Mouse (Mus musculus): ENCODE data around the gene Gstt2.
"Not testable (repeated sequence)": the region's sequence is repeated elsewhere in the genome, so short reads cannot be mapped to it uniquely, and the experiment has no call there.

The Gstt2 gene

GRCm38 (mm10) chr10:75855416-75855981, 18.3 kb upstream of the Gstt2 start:
- peak; percentile 41 for DNase-seq (ENCODE audit: low read depth, low spot score)

DNA sequence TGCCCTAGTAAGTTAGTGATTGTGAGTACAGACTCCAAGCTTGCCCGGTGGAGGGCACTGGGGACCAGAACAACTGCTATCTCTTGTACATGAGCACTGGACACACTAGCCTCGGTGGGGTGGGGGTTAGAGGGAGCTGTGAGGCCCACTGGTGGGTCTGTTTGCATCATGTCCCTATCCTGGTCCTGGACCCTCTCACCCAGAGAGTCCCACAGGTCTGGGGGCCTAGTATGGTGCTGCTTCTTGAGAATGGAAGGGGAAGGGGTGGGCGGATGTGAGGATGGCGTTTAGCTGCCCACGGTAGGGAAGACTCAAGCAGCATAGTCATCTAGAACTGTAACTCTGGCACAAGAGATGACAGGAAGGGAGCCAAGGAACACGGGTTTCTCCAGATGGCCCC, 17.6 kb upstream of the Gstt2 start:
- DNase-seq (ENCODE audit: low read depth, low spot score) = no peak

DNA sequence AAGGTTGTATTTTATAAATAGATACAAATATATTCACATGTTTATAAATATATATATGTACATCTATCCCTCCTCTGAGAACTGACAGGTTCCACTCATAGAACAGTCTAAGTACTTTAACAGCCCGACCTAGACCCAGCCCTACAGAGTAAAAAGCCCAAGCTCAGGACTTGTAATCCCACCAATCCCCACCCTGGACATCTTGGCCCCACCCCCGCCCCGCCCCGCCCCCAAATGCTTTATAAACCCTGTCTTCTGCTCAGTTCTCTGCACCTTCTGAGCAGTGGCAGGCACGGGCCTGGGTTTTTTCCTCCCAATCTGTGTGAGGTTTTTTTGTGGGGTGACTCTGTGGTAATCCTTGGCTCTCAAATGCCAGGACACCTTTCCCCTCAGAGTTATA, 16.9 kb upstream of the Gstt2 start:
- peak; percentile 61 for DNase-seq (ENCODE audit: low read depth, low spot score)

DNA sequence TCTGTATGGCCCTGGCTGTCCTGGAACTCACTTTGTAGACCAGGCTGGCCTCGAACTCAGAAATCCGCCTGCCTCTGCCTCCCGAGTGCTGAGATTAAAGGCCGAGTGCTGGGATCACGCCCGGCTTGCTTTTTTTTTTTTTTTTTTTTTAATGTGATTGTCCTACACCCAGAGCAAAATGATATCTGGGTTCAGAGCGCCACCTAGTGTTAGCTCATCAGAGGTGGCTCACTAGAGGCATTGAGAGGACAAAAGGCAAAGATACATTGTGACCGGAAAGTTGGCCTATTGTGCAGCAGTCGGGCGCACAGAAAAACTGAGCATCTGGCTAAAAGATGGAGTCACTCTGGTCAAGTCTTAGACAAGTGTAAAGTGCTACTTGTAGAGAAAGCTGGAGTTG, 16.2 kb upstream of the Gstt2 start:
- peak; percentile 92 for DNase-seq (ENCODE audit: low read depth, low spot score)

- DNase-seq (ENCODE audit: low read depth, low spot score) = no peak
Observed at GRCm38 (mm10) chr10:75852539-75853125, 15.4 kb upstream of the Gstt2 start.

GRCm38 (mm10) chr10:75851681-75852080, 14.5 kb upstream of the Gstt2 start:
- DNase-seq (ENCODE audit: low read depth, low spot score) = peak; percentile 75

GRCm38 (mm10) chr10:75851076-75851475, 13.9 kb upstream of the Gstt2 start:
- DNase-seq (ENCODE audit: low read depth, low spot score) = peak; percentile 50

GRCm38 (mm10) chr10:75848382-75848781, 11.2 kb upstream of the Gstt2 start:
- no peak for DNase-seq (ENCODE audit: low read depth, low spot score)

- DNase-seq (ENCODE audit: low read depth, low spot score) = no peak
Observed at GRCm38 (mm10) chr10:75845306-75845930, 8.2 kb upstream of the Gstt2 start.

GRCm38 (mm10) chr10:75844800-75845199, 7.6 kb upstream of the Gstt2 start:
- DNase-seq (ENCODE audit: low read depth, low spot score) = no peak

- DNase-seq (ENCODE audit: low read depth, low spot score) = not testable (repeated sequence)
Observed at GRCm38 (mm10) chr10:75843898-75844297, 6.7 kb upstream of the Gstt2 start.

- no peak for DNase-seq (ENCODE audit: low read depth, low spot score)
Observed at GRCm38 (mm10) chr10:75839092-75839491, 1.9 kb upstream of the Gstt2 start.

DNA sequence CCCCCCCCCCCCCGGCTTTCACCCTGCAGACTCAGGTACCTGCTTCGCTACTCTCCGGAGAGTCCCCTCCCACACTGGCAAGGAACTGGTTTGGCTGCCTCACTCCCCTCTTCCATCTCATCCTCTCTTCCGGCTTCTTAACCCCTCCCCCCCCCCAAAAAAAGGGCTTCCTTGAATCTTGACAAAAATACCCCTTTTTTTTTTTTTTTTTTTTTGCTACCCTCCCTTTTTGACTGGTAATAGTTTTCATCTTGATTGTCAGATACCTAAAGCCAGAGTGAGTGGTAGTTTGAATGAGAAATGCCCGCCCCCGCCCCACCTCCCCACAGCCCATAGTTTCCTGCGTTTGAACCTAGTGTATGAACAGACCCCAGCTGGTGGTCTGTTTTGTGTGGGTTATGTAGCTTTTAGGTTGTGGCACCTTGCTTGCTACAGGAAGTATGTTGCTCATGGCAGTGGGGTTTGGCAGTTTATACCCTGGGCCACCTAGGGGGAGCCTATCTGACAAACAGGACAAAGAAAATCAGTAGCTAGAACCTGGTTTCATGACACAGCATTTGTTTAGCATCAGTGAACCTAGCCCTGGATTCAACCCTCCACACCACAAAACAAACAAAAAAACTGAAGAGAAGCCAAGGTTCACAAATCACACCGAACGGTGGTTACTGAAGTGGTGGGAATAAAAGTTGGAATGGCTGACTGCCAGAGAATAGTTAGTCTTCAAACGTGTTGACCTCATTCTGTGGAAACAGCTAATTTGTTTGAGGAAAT, 1.3 kb downstream of the Gstt2 start:
- DNase-seq (ENCODE audit: low read depth, low spot score) = peak; percentile 34

GRCm38 (mm10) chr10:75835307-75835706, 1.9 kb downstream of the Gstt2 start:
- DNase-seq (ENCODE audit: low read depth, low spot score) = peak; percentile 88

- no peak for DNase-seq (ENCODE audit: low read depth, low spot score)
Observed at GRCm38 (mm10) chr10:75834721-75835120, 2.5 kb downstream of the Gstt2 start.

- DNase-seq (ENCODE audit: low read depth, low spot score) = peak; percentile 74
Observed at GRCm38 (mm10) chr10:75834250-75834649, 3.0 kb downstream of the Gstt2 start.

DNA sequence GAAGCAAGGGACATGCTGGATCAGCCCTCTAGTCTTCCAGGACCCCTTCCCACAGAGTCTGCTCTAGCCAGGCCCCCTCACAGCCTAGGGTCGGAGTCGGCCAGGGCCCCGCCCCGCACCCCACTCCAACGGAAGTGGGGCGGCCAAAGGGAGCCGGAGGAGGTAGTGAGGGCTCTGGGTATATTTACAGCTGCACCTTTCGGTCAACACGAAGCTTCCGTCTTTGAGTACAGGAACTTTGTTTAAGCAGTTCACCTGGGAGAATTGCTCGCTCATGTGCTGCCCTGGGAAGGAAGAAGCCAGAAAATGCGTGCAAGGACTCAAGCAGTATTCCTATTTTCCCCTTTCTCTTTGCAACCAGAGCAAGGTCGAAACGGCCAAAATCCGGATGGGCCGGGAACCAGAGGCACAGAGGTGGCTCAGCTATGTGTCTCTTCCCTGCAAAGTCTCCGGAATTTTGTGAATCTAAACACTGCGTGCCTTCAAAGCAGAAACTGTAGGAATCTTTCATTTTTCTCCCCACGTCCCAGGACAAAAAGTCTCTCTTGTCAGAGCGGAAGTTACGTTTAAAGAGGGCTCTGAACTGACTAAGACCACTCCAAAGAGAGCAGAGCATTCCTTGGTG, 3.7 kb downstream of the Gstt2 start:
- DNase-seq (ENCODE audit: low read depth, low spot score) = peak; percentile 21

DNA sequence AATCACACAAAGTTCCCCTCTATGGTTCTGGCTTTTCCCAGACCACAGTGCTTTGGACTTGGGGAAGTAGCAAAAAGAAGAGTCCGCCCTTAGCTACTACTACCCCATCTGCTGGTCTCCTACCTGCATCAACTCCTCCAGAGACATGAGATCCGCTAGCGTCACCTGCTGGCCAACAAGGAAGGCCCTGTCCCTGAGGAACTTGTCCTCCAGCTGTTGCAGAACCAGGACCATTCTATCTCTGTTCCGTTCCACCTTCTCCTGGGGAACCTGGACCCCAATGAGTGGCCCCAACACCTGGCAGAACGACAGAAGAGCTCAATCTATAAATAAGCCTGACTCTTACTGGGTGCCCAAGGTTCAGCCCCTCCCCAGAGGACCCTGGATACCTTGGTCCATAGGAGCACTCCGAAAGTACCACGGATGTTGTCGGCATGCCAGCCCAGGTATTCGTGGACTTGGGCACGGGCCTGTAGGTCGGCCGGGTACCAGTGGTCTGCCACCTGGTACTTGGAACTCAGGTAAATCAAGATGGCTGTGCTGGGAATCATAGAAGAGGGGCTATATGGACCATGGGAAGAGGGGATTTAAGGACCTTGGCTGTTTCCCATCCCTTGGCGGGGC, 4.8 kb downstream of the Gstt2 start:
- peak; percentile 85 for DNase-seq (ENCODE audit: low read depth, low spot score)

DNA sequence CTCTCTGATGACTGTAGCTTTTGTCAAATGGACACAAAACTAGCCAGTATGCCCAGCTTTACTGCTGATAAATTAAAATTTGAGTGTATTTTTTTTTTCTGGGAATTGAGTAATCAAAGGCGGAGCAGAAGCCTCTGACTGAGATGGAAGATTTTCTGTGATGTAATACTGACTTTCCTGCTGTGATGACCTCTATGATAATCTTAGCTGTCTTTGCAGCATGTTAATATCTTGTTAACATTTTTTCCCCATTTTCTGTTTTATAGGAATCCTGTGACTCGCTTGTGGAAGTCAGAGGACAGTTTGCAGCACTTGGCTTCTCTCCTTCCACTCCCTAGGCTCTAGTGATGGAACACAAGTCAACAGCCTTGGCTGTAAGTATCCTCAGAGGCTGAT, 7.0 kb downstream of the Gstt2 start:
- DNase-seq (ENCODE audit: low read depth, low spot score) = no peak

- DNase-seq (ENCODE audit: low read depth, low spot score) = no peak
Observed at GRCm38 (mm10) chr10:75829529-75830274, 7.5 kb downstream of the Gstt2 start.

DNA sequence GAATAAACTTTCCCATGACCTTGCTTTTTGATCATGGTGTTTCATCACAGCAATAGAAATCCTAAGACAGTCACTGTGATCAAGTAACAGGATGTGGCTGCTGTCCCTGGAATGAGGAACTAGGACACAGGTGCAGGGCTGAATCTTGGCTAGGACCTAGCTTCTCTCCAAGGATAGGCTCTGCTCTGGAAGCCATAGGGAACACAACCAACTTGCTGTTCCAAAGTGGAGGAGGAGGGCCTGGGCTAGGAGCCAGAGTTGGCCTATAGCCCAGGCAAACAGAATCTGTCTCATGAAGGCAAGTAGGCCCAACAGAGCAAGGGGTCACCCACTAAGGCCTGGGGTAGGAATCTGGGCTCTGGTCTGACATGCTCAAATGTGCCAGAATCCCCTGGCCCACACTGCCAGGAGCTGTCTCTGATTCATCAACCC, 8.7 kb downstream of the Gstt2 start:
- DNase-seq (ENCODE audit: low read depth, low spot score) = no peak

Measured in R1 (cell line).